Mouse (Mus musculus) liver, adult 2 months (tissue): ENCODE results near the gene Gm13272. TPM values are rescaled to one million over a fixed set of nuclear protein-coding genes. Genes with fewer than 3 reads are reported as not detected.
"Not testable (repeated sequence)": the region's sequence is repeated elsewhere in the genome, so short reads cannot be mapped to it uniquely, and the experiment has no call there.

Experiments used
- DNase-seq: peaks from one replicate; pipeline ENCODE4 v3.0.0-alpha.2; 2011; ENCODE audit warnings: low read depth, low spot score; ENCODE audit errors: extremely low read depth
- H3K27ac ChIP-seq: fragments of 200-500 bp; replicated peaks from 2 replicates; pipeline ENCODE4 v1.5.1; 2012; ENCODE audit warnings: low read depth, mild to moderate bottlenecking, control low read depth, inconsistent platforms, low read length; ENCODE audit not compliant: insufficient read depth
- H3K27me3 ChIP-seq: fragments of 200-500 bp; 2 replicates; pipeline ENCODE4 v1.6.1; 2012; ENCODE audit warnings: mild to moderate bottlenecking, moderate library complexity, low read length, inconsistent platforms; ENCODE audit not compliant: control insufficient read depth, insufficient read depth
- H3K36me3 ChIP-seq: fragments of 200-500 bp; 2 replicates; pipeline ENCODE4 v1.6.1; 2012; ENCODE audit warnings: low read length, inconsistent platforms; ENCODE audit not compliant: control insufficient read depth, insufficient read depth
- H3K4me1 ChIP-seq: fragments of 200-500 bp; 2 replicates; pipeline ENCODE4 v1.6.1; 2011; ENCODE audit warnings: low read length; ENCODE audit not compliant: control insufficient read depth, insufficient read depth
- H3K4me3 ChIP-seq: fragments of 200-500 bp; 2 replicates; pipeline ENCODE4 v1.5.1; 2011; ENCODE audit warnings: low read depth, mild to moderate bottlenecking, control low read depth, low read length, moderate library complexity; ENCODE audit not compliant: insufficient read depth
- H3K79me2 ChIP-seq: fragments of 200-500 bp; 2 replicates; pipeline ENCODE4 v1.6.1; 2012; ENCODE audit warnings: inconsistent platforms, mild to moderate bottlenecking, low read length, moderate library complexity; ENCODE audit not compliant: control insufficient read depth, insufficient read depth
- H3K9ac ChIP-seq: fragments of 200-500 bp; 2 replicates; pipeline ENCODE4 v1.6.1; 2012; ENCODE audit warnings: low read depth, mild to moderate bottlenecking, control low read depth, inconsistent platforms, low read length
- CTCF ChIP-seq: fragments of 200-500 bp; IDR thresholded peaks from 2 replicates; pipeline ENCODE4 v1.5.1; 2011; ENCODE audit warnings: low read depth, low read length, control low read depth
- POLR2A ChIP-seq: fragments of 200-500 bp; IDR thresholded peaks from 2 replicates; pipeline ENCODE4 v1.6.1; 2011; ENCODE audit warnings: low read length, control low read depth; ENCODE audit not compliant: insufficient read depth; ENCODE audit errors: extremely low read depth
- WGBS: fragments of 180-500 bp; shearing (Covaris S2); methylation state at CpG from one replicate; pipeline ENCODE4 v1.1.7; 2018; 5-methylcytosine and 5-hydroxymethylcytosine counted together
- polyA plus RNA-seq: library from polyadenylated mRNA; depleted of rRNA; stranded (reverse); fragments of >200 nt; gene quantifications from 2 replicates; pipeline ENCODE4 v1.2.3, GENCODE M21; 2012; rRNA removed
- total RNA-seq: library from RNA; depleted of rRNA; stranded (reverse); fragments of >200 nt; gene quantifications from 2 replicates; pipeline ENCODE4 v1.2.3, GENCODE M21; 2014; rRNA removed

The Gm13272 gene
- total and polyA plus RNA-seq, 2 experiments: not detected

DNA sequence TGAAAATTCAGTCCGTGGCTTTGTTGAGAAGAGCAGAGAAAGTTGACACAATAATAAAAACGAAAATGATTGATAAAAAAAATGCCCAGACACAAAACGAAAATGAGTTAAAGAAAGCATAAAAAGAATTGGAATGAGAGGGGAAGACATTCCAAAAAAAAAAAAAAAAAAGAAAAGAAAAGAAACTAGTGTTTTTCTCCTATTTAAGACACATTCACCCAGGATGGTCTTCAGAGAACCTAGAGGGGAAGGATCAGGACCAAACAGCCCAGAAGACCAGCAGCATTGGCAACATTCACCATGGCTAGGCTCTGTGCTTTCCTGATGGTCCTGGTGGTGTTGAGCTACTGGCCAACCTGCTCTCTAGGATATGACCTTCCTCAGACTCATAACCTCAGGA is 36.3 kb downstream of the Gm13272 start, which contains the start of gene Ifna7:
TSS of gene Ifna7 (plus strand) at position 301 of the 400 bp plus-strand sequence.
- Histone ChIP-seq H3K36me3 (no peaks in the 10 kb centered on the region), H3K27me3 (no peaks in the 10 kb centered on the region), H3K4me3 (no peak within 1 kb of the TSS), H3K9ac (no peak within 1 kb of the TSS), H3K79me2 (no peaks in the 10 kb centered on the region), H3K4me1 (no peaks in the 10 kb centered on the region), H3K27ac (no peak within 1 kb of the TSS)
- no peak for TF ChIP-seq CTCF
- no peak for TF ChIP-seq POLR2A
- WGBS: 48% methylated on average over 3 of the region's 3 CpGs
- DNase-seq: no peak

DNA sequence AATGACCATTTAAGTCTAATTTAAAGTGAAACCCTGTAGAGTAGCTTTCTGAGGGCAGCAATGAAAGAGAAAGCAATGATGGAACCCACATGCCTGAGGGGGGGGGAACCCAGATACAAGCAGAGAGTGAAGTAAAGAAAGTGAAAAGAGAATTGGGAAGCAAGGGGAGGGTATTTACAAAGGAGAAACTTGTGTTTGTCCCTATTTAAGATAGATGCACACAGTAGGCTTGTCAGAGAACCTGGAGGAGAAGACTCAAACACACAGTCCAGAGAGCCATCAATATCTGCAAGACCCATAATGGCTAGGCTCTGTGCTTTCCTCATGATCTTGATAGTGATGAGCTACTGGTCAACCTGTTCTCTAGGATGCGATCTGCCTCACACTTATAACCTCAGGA is 40.0 kb downstream of the Gm13272 start, which contains the start of gene Ifna11:
TSS of gene Ifna11 (plus strand) at position 301 of the 400 bp plus-strand sequence.
- no peaks in the 10 kb centered on the region for H3K27me3 ChIP-seq
- no peak within 1 kb of the TSS for H3K4me3 ChIP-seq
- WGBS: 79% methylated on average over 1 of the region's 1 CpGs
- H3K27ac ChIP-seq: no peak within 1 kb of the TSS
- no peak within 1 kb of the TSS for H3K9ac ChIP-seq
- no peak for DNase-seq
- TF ChIP-seq CTCF: no peak
- H3K4me1 ChIP-seq: no peaks in the 10 kb centered on the region
- H3K36me3 ChIP-seq: no peaks in the 10 kb centered on the region
- no peaks in the 10 kb centered on the region for H3K79me2 ChIP-seq

DNA sequence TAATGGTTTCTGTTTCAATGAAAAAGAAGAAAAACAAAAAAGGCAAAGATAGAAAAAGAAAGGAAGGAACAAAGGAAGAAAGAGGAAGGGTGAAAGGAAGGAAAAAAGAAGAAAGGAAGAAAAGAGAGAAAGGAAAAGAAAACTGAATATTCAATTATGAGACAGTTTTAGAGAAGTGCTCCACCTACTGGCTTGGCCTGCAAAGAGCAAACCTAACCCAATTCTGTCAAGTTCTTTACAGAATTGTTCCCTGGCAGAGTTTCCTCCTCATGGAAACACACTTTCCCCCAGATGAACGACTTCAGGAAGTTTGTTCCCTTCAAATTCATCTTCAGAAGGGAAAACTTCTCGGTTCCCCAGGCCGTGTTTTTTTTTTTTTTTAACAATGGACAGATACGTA is 43.3 kb downstream of the Gm13272 start:
- no peak overlapping the region for H3K9ac ChIP-seq
- 25% methylated on average over 4 of the region's 4 CpGs for WGBS
- H3K4me3 ChIP-seq: no peak overlapping the region
- DNase-seq: no peak
- no peaks in the 10 kb centered on the region for H3K4me1 ChIP-seq
- no peaks in the 10 kb centered on the region for H3K36me3 ChIP-seq
- no peak overlapping the region for H3K27ac ChIP-seq
- no peaks in the 10 kb centered on the region for H3K79me2 ChIP-seq
- TF ChIP-seq POLR2A: no peak
- no peak; the same call in 1 of the 2 replicates for TF ChIP-seq CTCF
- no peaks in the 10 kb centered on the region for H3K27me3 ChIP-seq

DNA sequence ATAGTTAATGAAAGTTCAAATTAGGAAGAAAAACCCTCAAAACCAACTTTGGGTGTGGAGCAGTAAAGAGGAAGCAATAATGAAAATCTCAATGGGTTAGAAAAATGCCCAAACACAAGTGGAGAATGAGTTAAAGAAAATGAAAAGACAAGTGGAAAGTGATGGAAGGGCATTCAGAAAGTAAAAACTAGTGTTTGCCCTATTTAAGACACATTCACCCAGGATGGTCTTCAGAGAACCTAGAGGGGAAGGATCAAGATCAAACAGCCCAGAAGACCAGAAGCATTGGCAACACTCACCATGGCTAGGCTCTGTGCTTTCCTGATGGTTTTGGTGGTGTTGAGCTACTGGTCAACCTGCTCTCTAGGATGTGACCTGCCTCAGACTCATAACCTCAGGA is 47.5 kb downstream of the Gm13272 start, which contains the start of gene Ifna6:
TSS of gene Ifna6 (plus strand) at position 301 of the 400 bp plus-strand sequence.
- H3K36me3 ChIP-seq, DNase-seq, H3K27me3 ChIP-seq, H3K4me1 ChIP-seq, H3K79me2 ChIP-seq, H3K9ac ChIP-seq, H3K27ac ChIP-seq, H3K4me3 ChIP-seq: not testable (repeated sequence)

Other genes with a start within 250 kb of the Gm13272 start
Only the 30 nearest of the 31 such genes appear.
- gene Ifna14, start 208.1 kb upstream of the Gm13272 start, total RNA-seq: not detected in 2 replicates
- not detected in 2 replicates for gene Ifna14, start 208.1 kb upstream of the Gm13272 start, polyA plus RNA-seq
- gene Ifna9, start 187.5 kb upstream of the Gm13272 start, total RNA-seq: not detected in 2 replicates
- gene Ifna9, start 187.5 kb upstream of the Gm13272 start, polyA plus RNA-seq: not detected in 2 replicates
- gene Ifna12, start 176.5 kb upstream of the Gm13272 start, total RNA-seq: not detected in 2 replicates
- gene Ifna12, start 176.5 kb upstream of the Gm13272 start, polyA plus RNA-seq: not detected in 2 replicates
- gene C87499, start 145.4 kb upstream of the Gm13272 start, total RNA-seq: not detected in 2 replicates
- not detected in 2 replicates for gene C87499, start 145.4 kb upstream of the Gm13272 start, polyA plus RNA-seq
- not detected in 2 replicates for gene Ifna13, start 135.4 kb upstream of the Gm13272 start, total RNA-seq
- gene Ifna13, start 135.4 kb upstream of the Gm13272 start, polyA plus RNA-seq: not detected in 2 replicates
- not detected in 2 replicates for gene Ifna16, start 102.9 kb upstream of the Gm13272 start, total RNA-seq
- gene Ifna16, start 102.9 kb upstream of the Gm13272 start, polyA plus RNA-seq: not detected in 2 replicates
- not detected in 2 replicates for gene Ifna2, start 95.9 kb upstream of the Gm13272 start, total RNA-seq
- gene Ifna2, start 95.9 kb upstream of the Gm13272 start, polyA plus RNA-seq: not detected in 2 replicates
- not detected in 2 replicates for gene Ifnab, start 88.5 kb upstream of the Gm13272 start, total RNA-seq
- gene Ifnab, start 88.5 kb upstream of the Gm13272 start, polyA plus RNA-seq: not detected in 2 replicates
- gene Gm26566, start 58.0 kb upstream of the Gm13272 start, total RNA-seq: 0.18 TPM in 1 of 2 replicates, not detected in the other
- gene Gm26566, start 58.0 kb upstream of the Gm13272 start, polyA plus RNA-seq: not detected in 2 replicates
- gene Klhl9, start 57.4 kb upstream of the Gm13272 start, total RNA-seq: 60.3 and 68.1 TPM in 2 replicates
- gene Klhl9, start 57.4 kb upstream of the Gm13272 start, polyA plus RNA-seq: 9.8 and 10.2 TPM in 2 replicates
- gene Gm13271, start 25.0 kb upstream of the Gm13272 start, total RNA-seq: not detected in 2 replicates
- not detected in 2 replicates for gene Gm13271, start 25.0 kb upstream of the Gm13272 start, polyA plus RNA-seq
- gene Gm13283, start 19.7 kb upstream of the Gm13272 start, total RNA-seq: not detected in 2 replicates
- gene Gm13283, start 19.7 kb upstream of the Gm13272 start, polyA plus RNA-seq: not detected in 2 replicates
- not detected in 2 replicates for gene Gm13290, start 6.0 kb upstream of the Gm13272 start, total RNA-seq
- not detected in 2 replicates for gene Gm13290, start 6.0 kb upstream of the Gm13272 start, polyA plus RNA-seq
- not detected in 2 replicates for gene Gm13289, start 2.9 kb upstream of the Gm13272 start, total RNA-seq
- gene Gm13289, start 2.9 kb upstream of the Gm13272 start, polyA plus RNA-seq: not detected in 2 replicates
- not detected in 2 replicates for gene Ifnz, start 2.3 kb downstream of the Gm13272 start, total RNA-seq
- not detected in 2 replicates for gene Ifnz, start 2.3 kb downstream of the Gm13272 start, polyA plus RNA-seq
- gene Gm13276, start 5.9 kb downstream of the Gm13272 start, total RNA-seq: not detected in 2 replicates
- gene Gm13276, start 5.9 kb downstream of the Gm13272 start, polyA plus RNA-seq: not detected in 2 replicates
- gene Gm13277, start 8.8 kb downstream of the Gm13272 start, total RNA-seq: not detected in 2 replicates
- not detected in 2 replicates for gene Gm13277, start 8.8 kb downstream of the Gm13272 start, polyA plus RNA-seq
- gene Gm13278, start 11.7 kb downstream of the Gm13272 start, total RNA-seq: not detected in 2 replicates
- not detected in 2 replicates for gene Gm13278, start 11.7 kb downstream of the Gm13272 start, polyA plus RNA-seq
- gene Gm13275, start 14.6 kb downstream of the Gm13272 start, total RNA-seq: not detected in 2 replicates
- gene Gm13275, start 14.6 kb downstream of the Gm13272 start, polyA plus RNA-seq: not detected in 2 replicates
- not detected in 2 replicates for gene Gm13279, start 17.5 kb downstream of the Gm13272 start, total RNA-seq
- gene Gm13279, start 17.5 kb downstream of the Gm13272 start, polyA plus RNA-seq: not detected in 2 replicates
- gene Gm13285, start 19.8 kb downstream of the Gm13272 start, total RNA-seq: not detected in 2 replicates
- gene Gm13285, start 19.8 kb downstream of the Gm13272 start, polyA plus RNA-seq: not detected in 2 replicates
- not detected in 2 replicates for gene Gm13287, start 23.4 kb downstream of the Gm13272 start, total RNA-seq
- gene Gm13287, start 23.4 kb downstream of the Gm13272 start, polyA plus RNA-seq: not detected in 2 replicates
- not detected in 2 replicates for gene Gm13288, start 25.7 kb downstream of the Gm13272 start, total RNA-seq
- gene Gm13288, start 25.7 kb downstream of the Gm13272 start, polyA plus RNA-seq: not detected in 2 replicates
- gene Ifna7, start 36.4 kb downstream of the Gm13272 start, total RNA-seq: not detected in 2 replicates
- gene Ifna7, start 36.4 kb downstream of the Gm13272 start, polyA plus RNA-seq: not detected in 2 replicates
- gene Ifna11, start 40.1 kb downstream of the Gm13272 start, total RNA-seq: not detected in 2 replicates
- gene Ifna11, start 40.1 kb downstream of the Gm13272 start, polyA plus RNA-seq: not detected in 2 replicates
- not detected in 2 replicates for gene Ifna6, start 47.6 kb downstream of the Gm13272 start, total RNA-seq
- gene Ifna6, start 47.6 kb downstream of the Gm13272 start, polyA plus RNA-seq: not detected in 2 replicates
- not detected in 2 replicates for gene Ifna5, start 55.7 kb downstream of the Gm13272 start, total RNA-seq
- not detected in 2 replicates for gene Ifna5, start 55.7 kb downstream of the Gm13272 start, polyA plus RNA-seq
- not detected in 2 replicates for gene Ifna4, start 62.0 kb downstream of the Gm13272 start, total RNA-seq
- gene Ifna4, start 62.0 kb downstream of the Gm13272 start, polyA plus RNA-seq: not detected in 2 replicates
- not detected in 2 replicates for gene Ifna1, start 70.2 kb downstream of the Gm13272 start, total RNA-seq
- not detected in 2 replicates for gene Ifna1, start 70.2 kb downstream of the Gm13272 start, polyA plus RNA-seq
- gene Ifne, start 100.4 kb downstream of the Gm13272 start, total RNA-seq: not detected in 2 replicates
- not detected in 2 replicates for gene Ifne, start 100.4 kb downstream of the Gm13272 start, polyA plus RNA-seq